Mouse (Mus musculus) MEL (cell line): ENCODE measurements around the gene Eif5b. TPM values are rescaled to one million over a fixed set of nuclear protein-coding genes. Genes with fewer than 3 reads are reported as not detected.

Experiments used
- DNase-seq: peaks from one replicate; pipeline ENCODE4 v3.0.0; 2011; ENCODE audit warnings: low read depth, low spot score
- H3K27ac ChIP-seq: 2 replicates; pipeline ENCODE4 v1.5.1; 2012; ENCODE audit warnings: low read depth, mild to moderate bottlenecking, control low read depth, low read length, moderate library complexity; ENCODE audit not compliant: control insufficient read depth
- H3K27me3 ChIP-seq, 2 experiments: fragments of 150-350 bp in 1 of 2; sonication (generic) in 1 of 2; 2 replicates each; pipeline ENCODE4 v1.6.1; 2012; ENCODE audit warnings: low read length in 2 of 2, mild to moderate bottlenecking in 2 of 2, improper control_type of control experiment in 1 of 2, moderate library complexity in 1 of 2; ENCODE audit not compliant: insufficient read depth in 2 of 2, control insufficient read depth in 1 of 2
- H3K36me3 ChIP-seq, 2 experiments: 2 replicates each; pipeline ENCODE4 v1.6.1; 2012 to 2014; ENCODE audit warnings: low read length in 2 of 2, improper control_type of control experiment in 1 of 2, inconsistent platforms in 1 of 2, mild to moderate bottlenecking in 1 of 2; ENCODE audit not compliant: insufficient read depth in 2 of 2, control insufficient read depth in 1 of 2
- H3K4me1 ChIP-seq, 2 experiments: fragments of 150-350 bp in 1 of 2; sonication (generic) in 1 of 2; 2 replicates each; pipeline ENCODE4 v1.6.1; 2012; ENCODE audit warnings: low read length in 2 of 2, improper control_type of control experiment in 1 of 2, mild to moderate bottlenecking in 1 of 2; ENCODE audit not compliant: insufficient read depth in 2 of 2, control insufficient read depth in 1 of 2
- H3K4me3 ChIP-seq, 2 experiments: fragments of 150-350 bp in 1 of 2; sonication (generic) in 1 of 2; 2 replicates each; pipeline ENCODE4 v1.5.1; 2012; ENCODE audit warnings: low read depth in 2 of 2, low read length in 2 of 2, mild to moderate bottlenecking in 2 of 2, moderate library complexity in 2 of 2, control low read depth in 1 of 2, improper control_type of control experiment in 1 of 2; ENCODE audit not compliant: control insufficient read depth in 1 of 2, insufficient read depth in 1 of 2
- H3K79me2 ChIP-seq: 2 replicates; pipeline ENCODE4 v1.6.1; 2012; ENCODE audit warnings: mild to moderate bottlenecking, low read length, moderate library complexity; ENCODE audit not compliant: control insufficient read depth, poor library complexity, insufficient read depth
- H3K9ac ChIP-seq: 2 replicates; pipeline ENCODE4 v1.6.1; 2012; ENCODE audit warnings: low read depth, mild to moderate bottlenecking, control low read depth, low read length, moderate library complexity; ENCODE audit not compliant: control insufficient read depth, poor library complexity, severe bottlenecking
- H3K9me3 ChIP-seq: fragments of 150-350 bp; sonication (generic); replicated peaks from 2 replicates; pipeline ENCODE4 v1.6.1; 2012; ENCODE audit warnings: mild to moderate bottlenecking, low read length, improper control_type of control experiment, moderate library complexity; ENCODE audit not compliant: insufficient read depth
- BHLHE40 ChIP-seq: IDR thresholded peaks from 2 replicates; pipeline ENCODE4 v1.6.1; 2012; ENCODE audit warnings: low read depth, mild to moderate bottlenecking, inconsistent platforms, low read length, improper control_type of control experiment, borderline replicate concordance
- CHD2 ChIP-seq: IDR thresholded peaks from 2 replicates; pipeline ENCODE4 v1.6.1; 2011; ENCODE audit warnings: low read length, improper control_type of control experiment
- ELF1 ChIP-seq: IDR thresholded peaks from 2 replicates; pipeline ENCODE4 v1.6.1; 2014; ENCODE audit warnings: low read depth, mild to moderate bottlenecking, inconsistent platforms, low read length, improper control_type of control experiment, moderate library complexity
- MAX ChIP-seq: IDR thresholded peaks from 2 replicates; pipeline ENCODE4 v1.6.1; 2011; ENCODE audit warnings: low read length, improper control_type of control experiment
- MAZ ChIP-seq: IDR thresholded peaks from 2 replicates; pipeline ENCODE4 v1.6.1; 2012; ENCODE audit warnings: low read depth, mild to moderate bottlenecking, inconsistent platforms, low read length, improper control_type of control experiment
- MEF2A ChIP-seq: IDR thresholded peaks from 2 replicates; pipeline ENCODE4 v1.6.1; 2014; ENCODE audit warnings: low read depth, mild to moderate bottlenecking, inconsistent platforms, low read length, improper control_type of control experiment; ENCODE audit not compliant: poor library complexity, insufficient replicate concordance, severe bottlenecking; ENCODE audit errors: extremely low read depth
- MXI1 ChIP-seq: IDR thresholded peaks from 2 replicates; pipeline ENCODE4 v1.6.1; 2011; ENCODE audit warnings: mild to moderate bottlenecking, low read depth, low read length, improper control_type of control experiment
- MYB ChIP-seq: IDR thresholded peaks from 2 replicates; pipeline ENCODE4 v1.6.1; 2011; ENCODE audit warnings: mild to moderate bottlenecking, low read depth, low read length, improper control_type of control experiment
- NELFE ChIP-seq: IDR thresholded peaks from 2 replicates; pipeline ENCODE4 v1.6.1; 2011; ENCODE audit warnings: low read depth, low read length, improper control_type of control experiment
- POLR2A ChIP-seq, 2 experiments: IDR thresholded peaks; 2 replicates each; pipeline ENCODE4 v1.6.1; 2011 to 2012; ENCODE audit warnings: low read length in 2 of 2, mild to moderate bottlenecking in 2 of 2, control low read depth in 1 of 2, improper control_type of control experiment in 1 of 2, low read depth in 1 of 2, moderate library complexity in 1 of 2; ENCODE audit not compliant: control insufficient read depth in 1 of 2, insufficient read depth in 1 of 2, poor library complexity in 1 of 2
- POLR2AphosphoS2 ChIP-seq: IDR thresholded peaks from 2 replicates; pipeline ENCODE4 v1.6.1; 2011; ENCODE audit warnings: low read length, improper control_type of control experiment
- POLR2AphosphoS5 ChIP-seq: IDR thresholded peaks from 2 replicates; pipeline ENCODE4 v1.6.1; 2012; ENCODE audit warnings: low read depth, borderline replicate concordance, mild to moderate bottlenecking, inconsistent platforms, low read length, moderate library complexity, mixed read lengths
- TBP ChIP-seq: IDR thresholded peaks from 2 replicates; pipeline ENCODE4 v1.8.0; 2011; ENCODE audit warnings: low read depth, low read length, improper control_type of control experiment
- UBTF ChIP-seq: IDR thresholded peaks from 2 replicates; pipeline ENCODE4 v1.6.1; 2012; ENCODE audit warnings: low read depth, mild to moderate bottlenecking, inconsistent platforms, low read length, improper control_type of control experiment, moderate library complexity, borderline replicate concordance; ENCODE audit not compliant: insufficient read depth
- USF2 ChIP-seq, 2 experiments: IDR thresholded peaks; 2 replicates each; pipeline ENCODE4 v1.6.1; 2011 to 2012; ENCODE audit warnings: improper control_type of control experiment in 2 of 2, low read length in 2 of 2, borderline replicate concordance in 1 of 2, inconsistent platforms in 1 of 2, low read depth in 1 of 2, mild to moderate bottlenecking in 1 of 2; ENCODE audit not compliant: insufficient read depth in 1 of 2
- ZMIZ1 ChIP-seq: IDR thresholded peaks from 2 replicates; pipeline ENCODE4 v1.6.1; 2012; ENCODE audit warnings: low read depth, mild to moderate bottlenecking, inconsistent platforms, low read length, improper control_type of control experiment, moderate library complexity
- ZNF384 ChIP-seq: IDR thresholded peaks from 2 replicates; pipeline ENCODE4 v1.6.1; 2012; ENCODE audit warnings: low read depth, mild to moderate bottlenecking, inconsistent platforms, low read length, improper control_type of control experiment
- polyA plus RNA-seq, 2 experiments: library from polyadenylated mRNA; stranded (reverse) in 1 of 2; unstranded in 1 of 2; fragments of >175 nt in 1 of 2; fragments of >200 nt in 1 of 2; gene quantifications; 2 replicates each; pipeline versions ENCODE4 v1.2.1 to v1.2.4; 2012; ENCODE audit warnings: low replicate concordance in 2 of 2, low read depth in 1 of 2; ENCODE audit not compliant: insufficient read length in 2 of 2, insufficient read depth in 1 of 2, missing spikeins in 1 of 2
- total RNA-seq: library from RNA; depleted of rRNA; stranded (reverse); fragments of 300-350 nt; gene quantifications from 2 replicates; pipeline ENCODE4 v1.2.3, GENCODE M21; 2012

The Eif5b gene
- total and polyA plus RNA-seq, 3 experiments = 24.2 to 186 (median 67.2) TPM

DNA sequence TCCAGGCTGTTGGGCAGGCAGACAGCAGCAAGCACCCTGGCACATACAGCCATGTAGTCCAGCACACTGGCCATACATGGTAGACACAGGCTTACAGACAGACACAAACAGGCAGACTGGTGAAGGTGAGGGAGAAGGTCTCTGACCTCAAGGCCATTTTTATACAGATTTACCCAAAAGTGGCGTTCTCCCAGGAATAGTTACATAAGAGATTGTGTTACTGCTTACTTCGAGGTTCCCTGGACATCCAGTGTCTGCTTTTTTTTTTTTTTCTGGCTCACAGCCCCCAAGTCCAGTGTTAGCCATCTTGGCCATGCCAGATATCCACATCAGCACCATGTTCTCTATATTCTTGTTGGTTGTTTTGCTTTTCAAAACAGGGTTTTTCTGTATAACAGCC, 39.3 kb upstream of the Eif5b start:
- H3K36me3 ChIP-seq = no peaks in the 10 kb centered on the region
- no peak overlapping the region for H3K9ac ChIP-seq
- no peak for TF ChIP-seq NELFE
- H3K27ac ChIP-seq = no peak overlapping the region
- H3K4me3 ChIP-seq = no peak overlapping the region
- H3K4me1 ChIP-seq = no peaks in the 10 kb centered on the region
- peaks cover 9 to 15% of the 10 kb centered on the region in 2 experiments for H3K27me3 ChIP-seq
- no peak for DNase-seq
- no peaks in the 10 kb centered on the region for H3K79me2 ChIP-seq
- no peaks in the 10 kb centered on the region for H3K9me3 ChIP-seq

DNA sequence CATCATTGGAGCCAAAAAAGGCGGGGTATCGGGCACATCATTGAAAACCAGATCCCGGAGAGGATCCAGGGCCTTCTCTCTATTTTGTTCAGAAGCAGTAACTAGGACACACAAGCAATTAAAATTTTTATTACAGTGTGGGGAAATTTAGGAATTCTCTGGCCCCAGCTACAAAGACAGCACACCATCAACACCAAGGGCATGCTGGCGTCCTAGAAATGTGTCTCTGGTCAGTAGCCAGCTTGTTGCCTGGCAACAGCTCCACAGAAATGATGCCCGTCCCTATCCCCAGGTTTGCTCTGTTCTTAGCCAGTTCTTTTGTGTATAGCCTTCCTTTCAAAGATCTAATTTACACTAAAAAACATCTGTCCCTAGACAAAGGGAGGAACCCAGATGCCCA, 38.3 kb upstream of the Eif5b start:
- Histone ChIP-seq H3K36me3 (no peaks in the 10 kb centered on the region), H3K4me1 (no peaks in the 10 kb centered on the region), H3K79me2 (no peaks in the 10 kb centered on the region), H3K9me3 (no peaks in the 10 kb centered on the region), H3K4me3 (no peak overlapping the region), H3K27ac (no peak overlapping the region), H3K27me3 (peaks cover 9 to 13% of the 10 kb centered on the region in 2 experiments), H3K9ac (no peak overlapping the region)
- no peak for DNase-seq
- TF ChIP-seq POLR2AphosphoS2 = no peak
- TF ChIP-seq ELF1 = no peak
- TF ChIP-seq POLR2AphosphoS5 = no peak
- TF ChIP-seq NELFE = no peak
- no peak for TF ChIP-seq TBP
- no peak for TF ChIP-seq ZNF384
- TF ChIP-seq MXI1 = no peak
- TF ChIP-seq MAX = no peak
- no peak for TF ChIP-seq MEF2A
- TF ChIP-seq BHLHE40 = no peak
- no peak for TF ChIP-seq MAZ
- TF ChIP-seq UBTF = no peak
- TF ChIP-seq USF2 (IDR thresholded peaks at IDR 0.05; ENCODE audit: borderline replicate concordance in 1 of 2, insufficient read depth in 1 of 2, low read depth in 1 of 2, low read length in 2 of 2) = no peak
- TF ChIP-seq MYB = no peak
- no peak for TF ChIP-seq POLR2A (IDR thresholded peaks at IDR 0.05; ENCODE audit: control insufficient read depth in 1 of 2, insufficient read depth in 1 of 2, low read depth in 1 of 2, low read length in 2 of 2, poor library complexity in 1 of 2)
- TF ChIP-seq ZMIZ1 = no peak
- no peak for TF ChIP-seq CHD2
